Mouse (Mus musculus) kidney, embryonic 14.5 days (tissue): ENCODE measurements around the gene Kcng4. TPM values are rescaled to one million over a fixed set of nuclear protein-coding genes. Genes with fewer than 3 reads are reported as not detected.

Source experiments
- ATAC-seq: fragments of 200-750 bp; cut with Nextera tagmentation; 2 replicates; pipeline ENCODE4 v1.8.0; 2017; ENCODE audit warnings: moderate number of reproducible peaks, mild to moderate bottlenecking, moderate TSS enrichment, moderate library complexity; ENCODE audit not compliant: low FRiP score, low TSS enrichment
- H3K27ac ChIP-seq: fragments of 300-500 bp; sonication (generic); 2 replicates; pipeline ENCODE4 v1.5.1; 2014; ENCODE audit warnings: low read depth, mild to moderate bottlenecking, low read length, moderate library complexity, mixed read lengths
- H3K27me3 ChIP-seq: fragments of 300-500 bp; sonication (generic); 2 replicates; pipeline ENCODE4 v1.6.1; 2014; ENCODE audit warnings: mild to moderate bottlenecking, low read length; ENCODE audit not compliant: control insufficient read depth, insufficient read depth
- H3K36me3 ChIP-seq: fragments of 300-500 bp; sonication (generic); 2 replicates; pipeline ENCODE4 v1.6.1; 2014; ENCODE audit warnings: low read length, mixed read lengths; ENCODE audit not compliant: control insufficient read depth, insufficient read depth
- H3K4me1 ChIP-seq: fragments of 300-500 bp; sonication (generic); 2 replicates; pipeline ENCODE4 v1.6.1; 2014; ENCODE audit warnings: low read length, mixed read lengths; ENCODE audit not compliant: control insufficient read depth, insufficient read depth
- H3K4me2 ChIP-seq: fragments of 300-500 bp; sonication (generic); replicated peaks from 2 replicates; pipeline ENCODE4 v1.6.1; 2014; ENCODE audit warnings: low read depth, mild to moderate bottlenecking, low read length
- H3K4me3 ChIP-seq: fragments of 300-500 bp; sonication (generic); 2 replicates; pipeline ENCODE4 v1.5.1; 2014; ENCODE audit warnings: mild to moderate bottlenecking, low read length
- H3K9ac ChIP-seq: fragments of 300-500 bp; sonication (generic); 2 replicates; pipeline ENCODE4 v1.6.1; 2014; ENCODE audit warnings: low read depth, mild to moderate bottlenecking, low read length, moderate library complexity
- H3K9me3 ChIP-seq: fragments of 300-500 bp; sonication (generic); 2 replicates; pipeline ENCODE4 v1.6.1; 2016; ENCODE audit warnings: low read length; ENCODE audit not compliant: control insufficient read depth
- WGBS: fragments of 180-500 bp; shearing (Covaris S2); extraction: QIAGEN DNeasy Blood & Tissue Kit; methylation state at CpG from one replicate; pipeline ENCODE4 v1.1.7; 2014; 5-methylcytosine and 5-hydroxymethylcytosine counted together
- polyA plus RNA-seq: library from polyadenylated mRNA; unstranded; fragments of >200 nt; fragmentation: Nextera tagmentation; extraction: Ambion mirVana; gene quantifications from 2 replicates; pipeline ENCODE4 v1.2.1, GENCODE M21; 2014

The Kcng4 gene
- polyA plus RNA-seq, 1 experiment from 2014 or later = 0.22 TPM

DNA sequence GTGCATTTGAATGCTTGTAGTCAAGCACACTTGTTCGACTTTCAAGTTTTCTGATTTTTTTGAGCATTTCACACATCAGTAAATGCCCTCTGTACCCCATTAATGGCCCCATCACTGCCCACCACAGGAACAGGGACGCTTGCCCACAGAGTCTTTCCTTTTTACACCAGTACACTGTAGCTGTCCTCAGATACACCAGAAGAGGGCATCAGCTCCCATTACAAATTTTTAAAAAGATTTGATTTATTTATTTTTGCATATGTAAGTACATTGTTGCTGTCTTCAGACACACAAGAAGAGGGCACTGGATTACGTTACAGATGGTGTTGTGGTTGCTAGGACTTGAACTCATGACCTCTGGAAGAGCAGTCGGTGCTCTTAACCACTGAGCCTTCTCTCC is 47.2 kb downstream of the Kcng4 start:
- WGBS = 55% methylated on average over 4 of the region's 4 CpGs
- no peak overlapping the region for H3K9ac ChIP-seq
- H3K4me3 ChIP-seq = no peak overlapping the region
- no peak overlapping the region for H3K27ac ChIP-seq
- no peaks in the 10 kb centered on the region for H3K36me3 ChIP-seq
- ATAC-seq = 0 out of 2 replicates have a peak, but pooled peaks have one; percentile 43
- H3K4me2 ChIP-seq = no peak overlapping the region
- no peaks in the 10 kb centered on the region for H3K27me3 ChIP-seq
- H3K9me3 ChIP-seq = no peaks in the 10 kb centered on the region
- no peaks in the 10 kb centered on the region for H3K4me1 ChIP-seq

DNA sequence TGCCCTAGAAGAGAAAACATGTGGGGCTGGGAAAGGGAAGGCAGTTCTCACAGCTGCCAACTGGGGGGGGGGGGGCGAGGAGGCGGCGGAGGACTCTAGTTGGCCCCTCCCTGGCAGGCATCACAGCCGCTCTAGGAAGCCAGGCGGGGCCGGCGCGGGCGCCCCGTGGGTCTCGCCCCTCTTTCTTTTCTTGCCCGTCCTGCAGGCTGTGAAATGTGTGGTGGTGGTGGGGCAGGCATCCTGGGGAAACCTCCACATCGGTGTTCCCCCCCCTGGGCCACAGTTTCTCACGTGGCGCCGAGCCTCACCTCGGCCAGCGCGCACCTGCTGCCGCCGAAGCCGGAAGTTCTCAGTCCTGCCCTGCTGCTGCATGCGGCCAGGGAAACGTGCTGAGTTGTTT is 49.6 kb downstream of the Kcng4 start:
- H3K36me3 ChIP-seq = no peaks in the 10 kb centered on the region
- no peaks in the 10 kb centered on the region for H3K4me1 ChIP-seq
- H3K9ac ChIP-seq = peak overlapping the region; percentile 45; the same call in 1 of the 2 replicates
- peak; percentile 60; the same call in 1 of the 2 replicates for ATAC-seq
- peak overlapping the region; percentile 49 for H3K4me2 ChIP-seq
- no peaks in the 10 kb centered on the region for H3K27me3 ChIP-seq
- no peak overlapping the region for H3K27ac ChIP-seq
- H3K4me3 ChIP-seq = peak overlapping the region; percentile 30
- WGBS = 18% methylated on average over 18 of the region's 24 CpGs
- H3K9me3 ChIP-seq = no peaks in the 10 kb centered on the region

- H3K4me3 ChIP-seq = no peak overlapping the region
- no peaks in the 10 kb centered on the region for H3K36me3 ChIP-seq
- H3K27me3 ChIP-seq = peaks cover 4% of the 10 kb centered on the region; the same call in 1 of the 2 replicates
- ATAC-seq = no peak
- no peak overlapping the region for H3K9ac ChIP-seq
- no peaks in the 10 kb centered on the region for H3K9me3 ChIP-seq
- 75% methylated on average over 5 of the region's 5 CpGs for WGBS
- H3K4me2 ChIP-seq = no peak overlapping the region
- H3K27ac ChIP-seq = no peak overlapping the region
- H3K4me1 ChIP-seq = no peaks in the 10 kb centered on the region
These were observed 54.9 kb downstream of the Kcng4 start for GRCm38 (mm10) chr8:119580441-119581161.

GRCm38 (mm10) chr8:119579096-119579495 is 56.4 kb downstream of the Kcng4 start:
- H3K9ac ChIP-seq = no peak overlapping the region
- H3K36me3 ChIP-seq = no peaks in the 10 kb centered on the region
- no peaks in the 10 kb centered on the region for H3K9me3 ChIP-seq
- H3K4me2 ChIP-seq = no peak overlapping the region
- H3K27ac ChIP-seq = no peak overlapping the region
- no peak for ATAC-seq
- no peak overlapping the region for H3K4me3 ChIP-seq
- H3K27me3 ChIP-seq = peaks cover 4% of the 10 kb centered on the region; the same call in 1 of the 2 replicates
- 40% methylated on average over 13 of the region's 13 CpGs for WGBS
- H3K4me1 ChIP-seq = peaks cover under 1% of the 10 kb centered on the region; the same call in 1 of the 2 replicates

DNA sequence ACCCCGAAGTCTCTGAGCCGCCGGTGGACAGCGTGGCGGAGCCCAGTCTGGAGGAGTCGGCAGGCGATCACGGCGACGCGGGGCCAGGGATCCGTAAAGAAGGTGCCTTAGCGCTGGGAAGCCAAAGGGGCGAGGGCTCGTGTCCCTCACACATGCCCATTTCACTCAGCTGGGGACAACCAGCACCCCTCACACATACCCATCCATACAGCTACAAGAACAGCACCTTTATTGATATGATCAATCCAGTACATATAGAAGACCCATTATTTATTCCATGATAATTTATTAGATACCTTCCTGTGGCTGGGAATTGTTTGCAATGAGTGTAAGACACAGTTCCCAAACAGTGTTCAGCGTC is 60.1 kb downstream of the Kcng4 start:
- Histone ChIP-seq H3K4me1 (peaks cover 5% of the 10 kb centered on the region; the same call in 1 of the 2 replicates), H3K4me2 (peak overlapping the region; percentile 98), H3K4me3 (peak overlapping the region; percentile 70), H3K9ac (peak overlapping the region; percentile 76), H3K27me3 (peaks cover 4% of the 10 kb centered on the region), H3K36me3 (no peaks in the 10 kb centered on the region), H3K27ac (no peak overlapping the region), H3K9me3 (no peaks in the 10 kb centered on the region)
- 1% methylated on average over 16 of the region's 16 CpGs for WGBS
- peak; percentile 52; the same call in 1 of the 2 replicates for ATAC-seq

- peak within 1 kb of the TSS; percentile 98 for H3K4me2 ChIP-seq
- peak; percentile 89 for ATAC-seq
- H3K9me3 ChIP-seq = no peaks in the 10 kb centered on the region
- peaks cover 4% of the 10 kb centered on the region for H3K27me3 ChIP-seq
- peaks cover 5% of the 10 kb centered on the region; the same call in 1 of the 2 replicates for H3K4me1 ChIP-seq
- peak within 1 kb of the TSS; percentile 70 for H3K4me3 ChIP-seq
- WGBS = 1% methylated on average over 91 of the region's 97 CpGs
- peak within 1 kb of the TSS; percentile 76 for H3K9ac ChIP-seq
- H3K36me3 ChIP-seq = no peaks in the 10 kb centered on the region
- H3K27ac ChIP-seq = 0 out of 2 replicates have a peak within 1 kb of the TSS, but pooled peaks have one; percentile 26
These were observed 60.8 kb downstream of the Kcng4 start, which contains the start of the genes Hsdl1 and Dnaaf1 for GRCm38 (mm10) chr8:119574437-119575365. Hsdl1 (minus strand) TSS chr8:119575183. Dnaaf1 (plus strand) TSS chr8:119575235.

Other genes starting within 250 kb of the Kcng4 start
- gene Mlycd, start 240.8 kb downstream of the Kcng4 start, polyA plus RNA-seq = 10.8 and 12.1 TPM in 2 replicates
- gene Osgin1, start 201.6 kb downstream of the Kcng4 start, polyA plus RNA-seq = 0.71 and 1.2 TPM in 2 replicates
- gene Necab2, start 189.0 kb downstream of the Kcng4 start, polyA plus RNA-seq = 4.6 and 5.0 TPM in 2 replicates
- not detected in 2 replicates for gene Slc38a8, start 134.0 kb downstream of the Kcng4 start, polyA plus RNA-seq
- 66.4 and 131 TPM in 2 replicates for gene Mbtps1, start 76.9 kb downstream of the Kcng4 start, polyA plus RNA-seq
- 20.4 and 35.8 TPM in 2 replicates for gene Hsdl1, start 60.5 kb downstream of the Kcng4 start, polyA plus RNA-seq
- gene Dnaaf1, start 60.4 kb downstream of the Kcng4 start, polyA plus RNA-seq = 0.11 and 0.37 TPM in 2 replicates
- gene Taf1c, start 30.5 kb downstream of the Kcng4 start, polyA plus RNA-seq = 9.7 and 13.0 TPM in 2 replicates
- 0.29 TPM in 1 of 2 replicates, not detected in the other for gene Adad2, start 22.9 kb downstream of the Kcng4 start, polyA plus RNA-seq
- 1.8 and 1.9 TPM in 2 replicates for gene Wfdc1, start 30.7 kb upstream of the Kcng4 start, polyA plus RNA-seq
- gene Atp2c2, start 64.3 kb upstream of the Kcng4 start, polyA plus RNA-seq = 0.97 and 1.2 TPM in 2 replicates
- 6.4 and 13.0 TPM in 2 replicates for gene Tldc1, start 142.7 kb upstream of the Kcng4 start, polyA plus RNA-seq
- gene Cotl1, start 204.9 kb upstream of the Kcng4 start, polyA plus RNA-seq = 239 and 329 TPM in 2 replicates
- gene Klhl36, start 226.6 kb upstream of the Kcng4 start, polyA plus RNA-seq = 13.3 and 13.8 TPM in 2 replicates